Comparison of ENCODE assay signal across 7 mouse cellular contexts in genomic region chr5:30982357-30982756, GRCm38 (mm10). TPM values are rescaled to one million over a fixed set of nuclear protein-coding genes. Genes with fewer than 3 reads are reported as not detected.
A peak's percentile ranks its signal among the peaks of the same experiment; 100 is the strongest.
DNase-seq lines count a peak whose midpoint lies in the region; TF ChIP-seq lines count a peak whose summit lies in the region.

No protein-coding gene starts in this region.

- TF ChIP-seq CTCF in MEL (IDR thresholded peaks at IDR 0.05 in 2 of 3, conservative IDR thresholded peaks at IDR 0.05 in 1 of 3; ENCODE audit: control insufficient read depth in 1 of 3, insufficient read depth in 1 of 3, low read depth in 2 of 3, low read length in 3 of 3, poor library complexity in 1 of 3, severe bottlenecking in 1 of 3) = peak; percentile 27 to 63 (median 54)

- peak; percentile 53 for DNase-seq in kidney, adult 9 months
- DNase-seq in kidney, adult 8-10 months = no peak
- peak; percentile 16 to 27 for DNase-seq in B cell, adult 2 months
- DNase-seq in MEL (ENCODE audit: low read depth, low spot score) = no peak
- DNase-seq in layer of hippocampus, adult 9-11 months = peak; percentile 58
- no peak for DNase-seq in spleen, adult 18-20 months
- no peak for DNase-seq in gastrocnemius, postnatal 10 days

- no peak overlapping the region for H3K4me3 ChIP-seq in MEL (ENCODE audit: control insufficient read depth in 1 of 2, insufficient read depth in 1 of 2, low read depth in 2 of 2, low read length in 2 of 2)

- peak; percentile 25 for TF ChIP-seq RAD21 in MEL (IDR thresholded peaks at IDR 0.05; ENCODE audit: low read depth, low read length)

- TF ChIP-seq EP300 in MEL (IDR thresholded peaks at IDR 0.05; ENCODE audit: low read depth in 1 of 2, low read length in 2 of 2) = no peak

- no peaks in the 10 kb centered on the region for H3K4me1 ChIP-seq in MEL (ENCODE audit: control insufficient read depth in 1 of 2, insufficient read depth in 2 of 2, low read length in 2 of 2)

- H3K27me3 ChIP-seq in MEL (ENCODE audit: control insufficient read depth in 1 of 2, insufficient read depth in 2 of 2, low read length in 2 of 2) = peaks cover 0 to 3% of the 10 kb centered on the region in 2 experiments; a peak in 3 of 4 replicates

- H3K9me3 ChIP-seq in MEL (replicated peaks; ENCODE audit: insufficient read depth, low read length) = no peaks in the 10 kb centered on the region

- no peak overlapping the region for H3K9ac ChIP-seq in MEL (ENCODE audit: control insufficient read depth, low read depth, low read length, poor library complexity, severe bottlenecking)

- no peak overlapping the region for H3K27ac ChIP-seq in MEL (ENCODE audit: control insufficient read depth, low read depth, low read length)

- no peaks in the 10 kb centered on the region for H3K79me2 ChIP-seq in MEL (ENCODE audit: control insufficient read depth, insufficient read depth, low read length, poor library complexity)

- no peaks in the 10 kb centered on the region for H3K36me3 ChIP-seq in MEL (ENCODE audit: control insufficient read depth in 1 of 2, insufficient read depth in 2 of 2, low read length in 2 of 2)

- no peak for TF ChIP-seq POLR2A in MEL (IDR thresholded peaks at IDR 0.05; ENCODE audit: control insufficient read depth in 1 of 2, insufficient read depth in 1 of 2, low read depth in 1 of 2, low read length in 2 of 2, poor library complexity in 1 of 2)

TF ChIP-seq in MEL, 35 proteins besides CTCF, POLR2A, EP300 and RAD21:
- TF ChIP-seq MXI1 (IDR thresholded peaks at IDR 0.05; ENCODE audit: low read depth, low read length) (no peak), SMC3 (IDR thresholded peaks at IDR 0.05; ENCODE audit: low read depth, low read length) (peak; percentile 34)

RNA-seq across cellular contexts. Expression of gene Tcf23, which starts 13.9 kb away (rescaled TPM):
- total RNA-seq in MEL (2012; rRNA removed) = 0.03 and 0.08 TPM in 2 replicates
- under 1 TPM in 1 of 2 experiments, not detected in 1; 0.07 TPM for polyA plus RNA-seq in MEL (2012; ENCODE audit: insufficient read depth in 1 of 2, insufficient read length in 2 of 2, low read depth in 1 of 2, low replicate concordance in 2 of 2, missing spikeins in 1 of 2)
- total RNA-seq in gastrocnemius, postnatal 10 days (2021) = under 1 TPM; 0.09 to 0.28 TPM

RNA-seq across cellular contexts. Expression of gene Preb, which starts 22.2 kb away (rescaled TPM):
- total RNA-seq in MEL (2012; rRNA removed) = 141 and 143 TPM in 2 replicates
- 100 to 1,000 TPM in 1 of 2 experiments, not detected in 1; 247 TPM for polyA plus RNA-seq in MEL (2012; ENCODE audit: insufficient read depth in 1 of 2, insufficient read length in 2 of 2, low read depth in 1 of 2, low replicate concordance in 2 of 2, missing spikeins in 1 of 2)
- 10 to 100 TPM; 76.8 to 83.0 TPM for total RNA-seq in gastrocnemius, postnatal 10 days (2021)

RNA-seq across cellular contexts. Expression of gene Cgref1, which starts 37.0 kb away (rescaled TPM):
- total RNA-seq in MEL (2012; rRNA removed) = not detected in 2 replicates
- polyA plus RNA-seq in MEL (2012; ENCODE audit: insufficient read depth in 1 of 2, insufficient read length in 2 of 2, low read depth in 1 of 2, low replicate concordance in 2 of 2, missing spikeins in 1 of 2) = 1 to 10 TPM in 1 of 2 experiments, not detected in 1; 1.4 TPM
- 10 to 100 TPM in 1 of 2 experiments, 1 to 10 TPM in 1; 8.5 to 15.3 TPM for total RNA-seq in gastrocnemius, postnatal 10 days (2021)

Comparison
In these comparisons a context has a peak if more than half of its experiments do, and no peak if none do; other contexts are left out.
1. DNase-seq: peak in kidney, adult 9 months (single experiment), B cell, adult 2 months (2 of 2) and layer of hippocampus, adult 9-11 months (single experiment); none in kidney, adult 8-10 months (0 of 2), MEL (single experiment), spleen, adult 18-20 months (0 of 2) and gastrocnemius, postnatal 10 days (single experiment).